8 mouse cellular contexts compared by ENCODE assay signal in the genomic region with DNA sequence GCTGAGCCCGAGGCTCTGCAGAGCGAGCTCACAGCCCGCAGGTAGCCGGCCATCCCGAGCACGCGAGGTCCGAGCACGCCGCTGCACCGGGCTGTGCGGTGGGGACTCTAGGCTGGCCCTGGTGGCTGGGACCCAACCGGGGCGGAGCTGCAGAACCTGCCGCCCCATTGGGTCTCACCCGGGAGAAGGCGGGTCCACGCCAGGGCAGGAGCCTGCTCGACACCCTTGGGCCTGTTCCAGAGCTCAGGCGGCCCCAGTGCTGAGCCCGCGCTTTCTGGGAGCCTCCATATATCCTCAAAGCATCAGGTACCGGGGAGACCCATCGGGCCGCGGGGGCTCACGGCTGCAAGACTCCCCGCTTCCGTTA. TPM values are rescaled to one million over a fixed set of nuclear protein-coding genes. Genes with fewer than 3 reads are reported as not detected.
DNase-seq lines count a peak whose midpoint lies in the region; ATAC-seq and TF ChIP-seq lines count a peak whose summit lies in the region.

Gene Idh2, minus strand, starts transcription at position 169 of the 367 bp plus-strand sequence.

- H3K4me3 ChIP-seq in gastrocnemius, adult 2 months: peak within 1 kb of the TSS; percentile 88
- H3K4me3 ChIP-seq in hindbrain, postnatal 0 days (ENCODE audit: low read length): peak within 1 kb of the TSS; percentile 49
- peak within 1 kb of the TSS; percentile 60 for H3K4me3 ChIP-seq in left cerebral cortex, adult 2 months

- intact Hi-C loops in gastrocnemius, adult 2 months (cut with DNase I): no loop called here
- intact Hi-C loops in left cerebral cortex, adult 2 months (cut with DNase I): no loop called here

- H3K27ac ChIP-seq in gastrocnemius, adult 2 months: peak within 1 kb of the TSS; percentile 94
- peak within 1 kb of the TSS; percentile 95 for H3K27ac ChIP-seq in hindbrain, postnatal 0 days
- peak within 1 kb of the TSS; percentile 93 for H3K27ac ChIP-seq in left cerebral cortex, adult 2 months

- TF ChIP-seq CTCF in gastrocnemius, adult 2 months (IDR thresholded peaks at IDR 0.05): no peak
- no peak for TF ChIP-seq CTCF in hindbrain, postnatal 0 days (IDR thresholded peaks at IDR 0.05; ENCODE audit: low read depth)
- no peak for TF ChIP-seq CTCF in left cerebral cortex, adult 2 months (IDR thresholded peaks at IDR 0.05)

- H3K4me1 ChIP-seq in hindbrain, postnatal 0 days (ENCODE audit: insufficient read depth, low read length): peaks cover 18% of the 10 kb centered on the region

- peak within 1 kb of the TSS; percentile 61 for H3K4me2 ChIP-seq in hindbrain, postnatal 0 days (ENCODE audit: low read depth, low read length)

- peak within 1 kb of the TSS; percentile 75 for H3K9ac ChIP-seq in hindbrain, postnatal 0 days (replicated peaks; ENCODE audit: low read length)

- no peaks in the 10 kb centered on the region for H3K9me3 ChIP-seq in hindbrain, postnatal 0 days (ENCODE audit: low read length)

- H3K27me3 ChIP-seq in hindbrain, postnatal 0 days (ENCODE audit: insufficient read depth, low read length): no peaks in the 10 kb centered on the region

- peak; percentile 95 for ATAC-seq in hindbrain, postnatal 0 days
- peak; percentile 98 for ATAC-seq in megakaryocyte, adult 5-6 weeks (ENCODE audit: poor library complexity, severe bottlenecking)

- WGBS in hindbrain, postnatal 0 days: under 1% methylated on average over 29 of the region's 29 CpGs

- H3K36me3 ChIP-seq in hindbrain, postnatal 0 days (ENCODE audit: insufficient read depth, low read length): no peaks in the 10 kb centered on the region

- DNase-seq in WW6 (ENCODE audit: low read depth, low spot score): peak; percentile 40
- DNase-seq in cerebellum, postnatal 4 days (ENCODE audit: low spot score in 2 of 2): peak; percentile 68 to 87
- DNase-seq in gastrocnemius, adult 2 months: peak; percentile 98
- DNase-seq in hindbrain, postnatal 0 days (ENCODE audit: low spot score): peak; percentile 94
- peak; percentile 87 to 89 for DNase-seq in left cerebral cortex, adult 2 months (ENCODE audit: extremely low spot score in 1 of 2, low spot score in 2 of 2)
- DNase-seq in right cerebral cortex, adult 2 months (ENCODE audit: low spot score in 2 of 2): peak; percentile 86 to 88
- DNase-seq in urinary bladder, postnatal 14 days (ENCODE audit: low spot score): peak; percentile 94

RNA-seq across cellular contexts. Expression of gene Idh2, which starts in this region (rescaled TPM):
- total RNA-seq in gastrocnemius, adult 2 months (2021): 100 to 1,000 TPM; 236 to 647 TPM
- total RNA-seq in hindbrain, postnatal 0 days (2014; rRNA removed): 126 and 161 TPM in 2 replicates
- polyA plus RNA-seq in hindbrain, postnatal 0 days (2015; fragmentation: Nextera tagmentation; extraction: Ambion mirVana): 152 and 158 TPM in 2 replicates
- 10 to 100 TPM; 53.9 to 67.1 TPM for total RNA-seq in left cerebral cortex, adult 2 months (2021)
- total RNA-seq in megakaryocyte, adult 5-6 weeks (2015): 74.9 and 77.7 TPM in 2 replicates
- total RNA-seq in megakaryocyte, adult 5-6 weeks (2017): 85.5 and 90.4 TPM in 2 replicates

Comparison
In these comparisons a context has a peak if more than half of its experiments do, and no peak if none do; other contexts are left out.
1. Peak in every context shown above with its lines: DNase-seq, ATAC-seq, H3K4me3 ChIP-seq and H3K27ac ChIP-seq.
2. DNase-seq: peak in every context shown above with its lines; median percentile 98 in gastrocnemius, adult 2 months; 94 in hindbrain, postnatal 0 days; 94 in urinary bladder, postnatal 14 days; 88 in left cerebral cortex, adult 2 months; 87 in right cerebral cortex, adult 2 months; 78 in cerebellum, postnatal 4 days; 40 in WW6.